Mouse (Mus musculus) T-cell, adult 66 days (primary cell): ENCODE data around the gene Fam124b. TPM values are rescaled to one million over a fixed set of nuclear protein-coding genes. Genes with fewer than 3 reads are reported as not detected.

ENCODE experiments used
- total RNA-seq, 2 experiments: library from RNA; stranded (reverse); gene quantifications; 3 replicates in 1 of 2; 4 replicates in 1 of 2; pipeline ENCODE4 v1.2.4; 2023

Gene Fam124b
- total RNA-seq: 1 to 10 TPM; 1.6 to 1.8 TPM

GRCm38 (mm10) chr1:80218268-80218667 lies at the start of gene Fam124b:
TSS of gene Fam124b (minus strand) at chr1:80218473.

Other genes starting within 250 kb of the Fam124b start
- gene Cul3, start 122.0 kb upstream of the Fam124b start, total RNA-seq: 100 to 1,000 TPM; 127 to 158 TPM
- not detected for gene Gm45261, start 243.0 kb upstream of the Fam124b start, total RNA-seq